Mouse (Mus musculus) cerebellum, adult 2 months (tissue): Measurements from ENCODE around the gene Tex261. TPM values are rescaled to one million over a fixed set of nuclear protein-coding genes. Genes with fewer than 3 reads are reported as not detected.

ENCODE experiments used
- DNase-seq, 2 experiments: peaks; one replicate each; pipeline ENCODE4 v3.0.0; 2021
- H3K27ac ChIP-seq: fragments of 200-500 bp; 2 replicates; pipeline ENCODE4 v1.5.1; 2012; ENCODE audit warnings: low read length, control low read depth, inconsistent platforms; ENCODE audit not compliant: insufficient read depth
- H3K27me3 ChIP-seq: fragments of 200-500 bp; 2 replicates; pipeline ENCODE4 v1.6.1; 2012; ENCODE audit warnings: inconsistent platforms, mild to moderate bottlenecking, low read length, moderate library complexity; ENCODE audit not compliant: control insufficient read depth, insufficient read depth
- H3K4me1 ChIP-seq: fragments of 200-500 bp; 2 replicates; pipeline ENCODE4 v1.6.1; 2011; ENCODE audit warnings: low read length; ENCODE audit not compliant: control insufficient read depth, insufficient read depth
- H3K4me3 ChIP-seq: fragments of 200-500 bp; replicated peaks from 2 replicates; pipeline ENCODE3; 2011; ENCODE audit warnings: mild to moderate bottlenecking, low read depth, low read length, control low read depth; ENCODE audit not compliant: insufficient read depth
- CTCF ChIP-seq: fragments of 200-500 bp; IDR thresholded peaks from 2 replicates; pipeline ENCODE4 v1.5.1; 2011; ENCODE audit warnings: low read depth, mild to moderate bottlenecking, control low read depth, low read length, moderate library complexity, borderline replicate concordance; ENCODE audit not compliant: insufficient read depth
- POLR2A ChIP-seq: fragments of 200-500 bp; IDR thresholded peaks from 2 replicates; pipeline ENCODE4 v1.6.1; 2011; ENCODE audit warnings: low read length, control low read depth, borderline replicate concordance; ENCODE audit not compliant: insufficient read depth
- WGBS: fragments of 180-500 bp; shearing (Covaris S2); methylation state at CpG from one replicate; pipeline ENCODE4 v1.1.7; 2018; 5-methylcytosine and 5-hydroxymethylcytosine counted together
- polyA plus RNA-seq: library from polyadenylated mRNA; depleted of rRNA; stranded (reverse); fragments of >200 nt; gene quantifications from 2 replicates; pipeline ENCODE4 v1.2.3, GENCODE M21; 2012; rRNA removed

Tex261 gene
- 73.1 and 80.1 TPM in 2 replicates for polyA plus RNA-seq

DNA sequence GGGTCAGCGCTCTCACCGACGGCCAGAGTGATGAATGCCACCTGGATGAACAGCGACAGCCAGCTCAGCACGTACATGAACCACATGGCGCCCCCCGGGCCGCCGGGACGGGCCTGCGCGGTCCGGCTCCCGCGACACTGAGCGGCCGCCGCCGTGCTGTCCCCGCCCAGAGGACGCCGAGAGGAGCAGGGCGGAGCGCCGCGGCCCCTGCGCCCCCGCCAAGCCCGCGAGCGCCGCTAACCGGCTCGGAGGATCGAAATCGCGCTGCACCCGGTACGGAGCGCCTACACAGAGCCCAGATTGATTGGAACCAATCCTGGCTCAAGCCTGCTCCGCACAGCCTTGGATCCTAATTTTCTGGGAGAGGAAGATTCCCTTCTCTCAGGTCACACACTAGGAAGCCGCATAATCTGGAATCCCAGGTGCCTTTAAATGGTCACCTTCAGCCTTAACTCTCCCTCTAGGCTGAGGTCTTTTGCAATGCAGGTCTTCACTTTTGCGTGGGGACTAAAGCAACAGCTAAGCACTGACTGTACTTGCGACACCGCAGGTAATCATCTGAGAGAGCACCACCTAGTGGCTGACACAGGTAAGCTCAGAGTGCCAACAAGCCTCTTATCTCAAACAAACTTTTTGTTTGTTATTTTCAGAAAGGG, at the start of gene Tex261:
Gene Tex261 (minus strand): TSS at position 176 of the 656 bp plus-strand sequence.
- peak; percentile 93 for DNase-seq
- Histone ChIP-seq H3K27me3 (no peaks in the 10 kb centered on the region), H3K27ac (peak within 1 kb of the TSS; percentile 85), H3K4me3 (peak within 1 kb of the TSS; percentile 94), H3K4me1 (peaks cover 12% of the 10 kb centered on the region; the same call in 1 of the 2 replicates)
- WGBS: under 1% methylated on average over 45 of the region's 45 CpGs
- TF ChIP-seq POLR2A (peak; percentile 84), CTCF (peak; percentile 82)

GRCm38 (mm10) chr6:83821856-83822255, 46.2 kb upstream of the Tex261 start:
- Histone ChIP-seq H3K4me3 (no peak overlapping the region), H3K27ac (no peak overlapping the region), H3K27me3 (no peaks in the 10 kb centered on the region), H3K4me1 (peaks cover 2% of the 10 kb centered on the region; the same call in 1 of the 2 replicates)
- 50% methylated on average over 2 of the region's 2 CpGs for WGBS
- no peak for DNase-seq
- TF ChIP-seq CTCF: no peak
- TF ChIP-seq POLR2A: no peak

- Histone ChIP-seq H3K27ac (no peak overlapping the region), H3K4me1 (peaks cover 2% of the 10 kb centered on the region; the same call in 1 of the 2 replicates), H3K4me3 (no peak overlapping the region), H3K27me3 (no peaks in the 10 kb centered on the region)
- TF ChIP-seq POLR2A: no peak
- TF ChIP-seq CTCF: no peak
- no peak for DNase-seq
- WGBS: 33% methylated on average over 2 of the region's 2 CpGs
Measured at GRCm38 (mm10) chr6:83820727-83821515, 45.3 kb upstream of the Tex261 start.

DNA sequence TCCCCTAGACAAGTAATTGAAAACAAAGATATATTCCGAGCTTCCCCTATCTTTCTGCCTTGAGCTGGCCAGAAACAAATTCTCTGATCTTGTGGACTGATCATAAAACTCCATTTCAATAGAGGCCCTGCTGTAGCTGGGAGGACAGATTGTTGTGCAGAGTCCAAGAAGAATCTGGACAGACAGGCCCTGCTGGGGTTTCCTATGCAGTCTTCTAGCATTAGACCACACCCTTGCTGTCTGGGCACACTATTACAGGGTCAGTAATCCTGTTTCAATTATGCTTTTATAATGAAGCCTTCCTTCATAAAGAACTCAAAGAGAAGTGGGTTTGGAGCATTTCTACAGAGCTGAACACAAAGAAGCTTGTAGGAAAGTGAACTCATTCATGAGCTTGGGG, 43.4 kb upstream of the Tex261 start:
- no peaks in the 10 kb centered on the region for H3K27me3 ChIP-seq
- no peak for TF ChIP-seq POLR2A
- 72% methylated on average over 1 of the region's 1 CpGs for WGBS

DNA sequence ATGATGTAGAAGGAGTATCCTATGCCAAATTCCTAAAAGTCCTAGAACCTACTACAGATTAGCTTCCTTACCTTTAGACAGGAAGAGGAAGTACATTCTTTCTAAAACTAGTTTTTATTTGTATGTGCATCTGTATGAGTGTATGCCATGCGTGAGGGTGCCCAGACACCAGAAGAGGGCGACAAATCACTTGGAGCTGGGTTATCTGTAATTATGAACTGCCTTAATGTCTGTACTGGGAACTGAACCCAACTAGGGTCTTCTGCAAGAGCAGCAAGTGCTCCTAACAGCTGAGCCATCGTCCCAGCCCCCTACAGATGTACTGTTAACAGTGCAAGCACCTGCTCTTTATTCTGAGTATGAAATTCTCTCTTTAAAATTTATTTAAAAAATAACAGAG, 40.2 kb upstream of the Tex261 start:
- no peak for DNase-seq
- Histone ChIP-seq H3K27me3 (no peaks in the 10 kb centered on the region), H3K4me1 (no peaks in the 10 kb centered on the region), H3K4me3 (no peak overlapping the region), H3K27ac (no peak overlapping the region)
- TF ChIP-seq CTCF: no peak
- TF ChIP-seq POLR2A: no peak
- 97% methylated on average over 3 of the region's 3 CpGs for WGBS

More for the DNA sequence above, 43.4 kb upstream of the Tex261 start:
- Histone ChIP-seq H3K4me1 (peaks cover 2% of the 10 kb centered on the region; the same call in 1 of the 2 replicates), H3K4me3 (no peak overlapping the region), H3K27ac (no peak overlapping the region)
- DNase-seq: no peak

DNA sequence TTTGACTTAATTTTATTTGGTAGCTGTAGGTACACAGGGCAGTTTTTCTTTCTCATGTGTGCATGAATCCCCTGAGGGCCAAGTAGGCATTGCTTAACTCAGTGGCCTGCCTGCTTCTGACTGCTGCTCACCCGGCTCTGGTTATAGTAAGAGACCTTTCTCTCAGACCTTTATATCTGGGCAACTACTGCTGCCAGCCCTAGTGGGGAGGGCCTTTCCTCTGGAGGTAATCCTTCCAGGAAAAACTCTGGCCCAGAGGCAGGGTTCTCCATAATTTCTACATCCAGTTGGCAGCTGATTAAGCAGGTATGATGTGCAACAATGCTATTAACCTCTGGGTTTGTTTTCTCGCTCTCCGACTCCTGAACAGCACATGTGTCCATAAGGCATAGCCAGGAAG, 27.2 kb upstream of the Tex261 start:
- TF ChIP-seq CTCF (no peak), POLR2A (no peak)
- H3K4me3 ChIP-seq: no peak overlapping the region
- no peaks in the 10 kb centered on the region for H3K27me3 ChIP-seq
- 91% methylated on average over 3 of the region's 3 CpGs for WGBS
- peaks cover 6% of the 10 kb centered on the region for H3K4me1 ChIP-seq
- no peak overlapping the region for H3K27ac ChIP-seq
- DNase-seq: no peak

DNA sequence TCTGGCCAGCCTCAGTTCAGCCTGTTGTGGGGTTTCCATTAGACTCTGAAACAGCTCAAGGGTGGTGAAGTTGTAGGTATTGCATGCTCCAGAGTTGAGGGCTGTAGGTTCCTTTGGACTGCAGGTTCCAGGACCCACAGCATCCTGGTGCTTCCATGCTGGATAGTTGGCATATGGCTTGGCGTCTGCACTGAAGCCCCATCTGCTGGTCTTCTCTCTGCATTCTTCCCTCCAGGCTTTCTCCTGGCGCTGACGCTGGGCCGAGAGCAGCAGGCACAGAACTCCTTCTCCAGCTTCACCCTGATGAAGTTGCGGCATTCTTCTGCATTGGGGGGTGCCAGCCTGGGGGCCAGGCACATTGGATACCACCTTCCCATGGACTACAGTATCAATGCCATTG, 26.4 kb upstream of the Tex261 start:
- TF ChIP-seq POLR2A: no peak
- peak; percentile 15; the same call in 1 of the 2 replicates for TF ChIP-seq CTCF
- H3K27ac ChIP-seq: no peak overlapping the region
- peaks cover 3% of the 10 kb centered on the region for H3K4me1 ChIP-seq
- no peaks in the 10 kb centered on the region for H3K27me3 ChIP-seq
- DNase-seq: peak; percentile 44 to 58
- no peak overlapping the region for H3K4me3 ChIP-seq
- 13% methylated on average over 5 of the region's 5 CpGs for WGBS

- Histone ChIP-seq H3K27me3 (no peaks in the 10 kb centered on the region), H3K4me1 (peaks cover 5% of the 10 kb centered on the region), H3K4me3 (no peak overlapping the region), H3K27ac (no peak overlapping the region)
- WGBS: 46% methylated on average over 3 of the region's 3 CpGs
- no peak for DNase-seq
- no peak for TF ChIP-seq POLR2A
- no peak for TF ChIP-seq CTCF
Measured at GRCm38 (mm10) chr6:83796686-83797085, 21.1 kb upstream of the Tex261 start.
